Mouse (Mus musculus): ENCODE data around the gene Sohlh1. TPM values are rescaled to one million over a fixed set of nuclear protein-coding genes. Genes with fewer than 3 reads are reported as not detected.

Sohlh1 gene
- total and polyA plus RNA-seq, 3 experiments = not detected

GRCm38 (mm10) chr2:25797635-25798034 lies 49.4 kb downstream of the Sohlh1 start:
- peaks cover 1 to 8% of the 10 kb centered on the region in 2 experiments for H3K27me3 ChIP-seq (ENCODE audit: control insufficient read depth in 1 of 2, insufficient read depth in 2 of 2, low read length in 2 of 2)
- TF ChIP-seq KAT2A (conservative IDR thresholded peaks at IDR 0.05; ENCODE audit: low read depth, low read length) (no peak), POLR2A (IDR thresholded peaks at IDR 0.05; ENCODE audit: control insufficient read depth in 1 of 2, insufficient read depth in 1 of 2, low read depth in 1 of 2, low read length in 2 of 2, poor library complexity in 1 of 2) (no peak), GABPA (IDR thresholded peaks at IDR 0.05; ENCODE audit: low read depth, low read length) (no peak), SIN3A (IDR thresholded peaks at IDR 0.05; ENCODE audit: low read length) (no peak), NELFE (IDR thresholded peaks at IDR 0.05; ENCODE audit: low read depth, low read length) (no peak), GATA1 (IDR thresholded peaks at IDR 0.05; ENCODE audit: low read depth, low read length) (no peak), MAX (IDR thresholded peaks at IDR 0.05; ENCODE audit: low read length) (no peak), BHLHE40 (IDR thresholded peaks at IDR 0.05; ENCODE audit: borderline replicate concordance, low read depth, low read length) (no peak), NRF1 (IDR thresholded peaks at IDR 0.05; ENCODE audit: insufficient read depth, low read depth, low read length, poor library complexity, severe bottlenecking) (no peak), ELF1 (IDR thresholded peaks at IDR 0.05; ENCODE audit: low read depth, low read length) (no peak), MAFK (IDR thresholded peaks at IDR 0.05; ENCODE audit: borderline replicate concordance, low read depth, low read length) (no peak), POLR2AphosphoS5 (IDR thresholded peaks at IDR 0.05; ENCODE audit: borderline replicate concordance, low read depth, low read length) (no peak), TCF12 (IDR thresholded peaks at IDR 0.05; ENCODE audit: low read depth, low read length) (no peak), RCOR1 (IDR thresholded peaks at IDR 0.05; ENCODE audit: low read depth, low read length) (no peak), CTCF (IDR thresholded peaks at IDR 0.05 in 2 of 3, conservative IDR thresholded peaks at IDR 0.05 in 1 of 3; ENCODE audit: control insufficient read depth in 1 of 3, insufficient read depth in 1 of 3, low read depth in 2 of 3, low read length in 3 of 3, poor library complexity in 1 of 3, severe bottlenecking in 1 of 3) (no peak), CHD2 (IDR thresholded peaks at IDR 0.05; ENCODE audit: low read length) (no peak), SMC3 (IDR thresholded peaks at IDR 0.05; ENCODE audit: low read depth, low read length) (no peak)
- H3K4me3 ChIP-seq (ENCODE audit: control insufficient read depth in 1 of 2, insufficient read depth in 1 of 2, low read depth in 2 of 2, low read length in 2 of 2) = no peak overlapping the region
- no peak for DNase-seq (ENCODE audit: low read depth, low spot score)
- no peak overlapping the region for H3K27ac ChIP-seq (ENCODE audit: control insufficient read depth, low read depth, low read length)
- H3K36me3 ChIP-seq (ENCODE audit: control insufficient read depth in 1 of 2, insufficient read depth in 2 of 2, low read length in 2 of 2) = no peaks in the 10 kb centered on the region
- no peaks in the 10 kb centered on the region for H3K9me3 ChIP-seq (replicated peaks; ENCODE audit: insufficient read depth, low read length)
- H3K79me2 ChIP-seq (ENCODE audit: control insufficient read depth, insufficient read depth, low read length, poor library complexity) = no peaks in the 10 kb centered on the region
- no peak overlapping the region for H3K9ac ChIP-seq (ENCODE audit: control insufficient read depth, low read depth, low read length, poor library complexity, severe bottlenecking)
- H3K4me1 ChIP-seq (ENCODE audit: control insufficient read depth in 1 of 2, insufficient read depth in 2 of 2, low read length in 2 of 2) = no peaks in the 10 kb centered on the region

Other genes starting within 250 kb of the Sohlh1 start
- gene Rabl6, start 238.7 kb downstream of the Sohlh1 start, total RNA-seq (2012; rRNA removed) = 66.1 and 76.9 TPM in 2 replicates
- gene Rabl6, start 238.7 kb downstream of the Sohlh1 start, polyA plus RNA-seq (2012; ENCODE audit: insufficient read depth in 1 of 2, insufficient read length in 2 of 2, low read depth in 1 of 2, low replicate concordance in 2 of 2, missing spikeins in 1 of 2) = 100 to 1,000 TPM in 1 of 2 experiments, 10 to 100 TPM in 1; 84.7 to 104 TPM
- gene Ccdc183, start 229.6 kb downstream of the Sohlh1 start, total RNA-seq (2012; rRNA removed) = 0.04 TPM in 1 of 2 replicates, not detected in the other
- under 1 TPM in 1 of 2 experiments, not detected in 1; 0.26 TPM for gene Ccdc183, start 229.6 kb downstream of the Sohlh1 start, polyA plus RNA-seq (2012; ENCODE audit: insufficient read depth in 1 of 2, insufficient read length in 2 of 2, low read depth in 1 of 2, low replicate concordance in 2 of 2, missing spikeins in 1 of 2)
- 10.9 and 11.9 TPM in 2 replicates for gene Tmem141, start 225.2 kb downstream of the Sohlh1 start, total RNA-seq (2012; rRNA removed)
- gene Tmem141, start 225.2 kb downstream of the Sohlh1 start, polyA plus RNA-seq (2012; ENCODE audit: insufficient read depth in 1 of 2, insufficient read length in 2 of 2, low read depth in 1 of 2, low replicate concordance in 2 of 2, missing spikeins in 1 of 2) = 10 to 100 TPM in 1 of 2 experiments, not detected in 1; 25.3 TPM
- gene Fcna, start 219.2 kb downstream of the Sohlh1 start, total RNA-seq (2012; rRNA removed) = not detected in 2 replicates
- gene Fcna, start 219.2 kb downstream of the Sohlh1 start, polyA plus RNA-seq (2012; ENCODE audit: insufficient read depth in 1 of 2, insufficient read length in 2 of 2, low read depth in 1 of 2, low replicate concordance in 2 of 2, missing spikeins in 1 of 2) = under 1 TPM in 1 of 2 experiments, not detected in 1; 0.21 TPM
- not detected in 2 replicates for gene Lcn8, start 194.1 kb downstream of the Sohlh1 start, total RNA-seq (2012; rRNA removed)
- gene Lcn8, start 194.1 kb downstream of the Sohlh1 start, polyA plus RNA-seq (2012; ENCODE audit: insufficient read depth in 1 of 2, insufficient read length in 2 of 2, low read depth in 1 of 2, low replicate concordance in 2 of 2, missing spikeins in 1 of 2) = not detected
- gene Lcn5, start 189.3 kb downstream of the Sohlh1 start, total RNA-seq (2012; rRNA removed) = not detected in 2 replicates
- not detected for gene Lcn5, start 189.3 kb downstream of the Sohlh1 start, polyA plus RNA-seq (2012; ENCODE audit: insufficient read depth in 1 of 2, insufficient read length in 2 of 2, low read depth in 1 of 2, low replicate concordance in 2 of 2, missing spikeins in 1 of 2)
- not detected in 2 replicates for gene Lcn6, start 170.5 kb downstream of the Sohlh1 start, total RNA-seq (2012; rRNA removed)
- gene Lcn6, start 170.5 kb downstream of the Sohlh1 start, polyA plus RNA-seq (2012; ENCODE audit: insufficient read depth in 1 of 2, insufficient read length in 2 of 2, low read depth in 1 of 2, low replicate concordance in 2 of 2, missing spikeins in 1 of 2) = not detected
- not detected in 2 replicates for gene Lcn10, start 164.5 kb downstream of the Sohlh1 start, total RNA-seq (2012; rRNA removed)
- gene Lcn10, start 164.5 kb downstream of the Sohlh1 start, polyA plus RNA-seq (2012; ENCODE audit: insufficient read depth in 1 of 2, insufficient read length in 2 of 2, low read depth in 1 of 2, low replicate concordance in 2 of 2, missing spikeins in 1 of 2) = not detected
- gene Obp2a, start 147.2 kb downstream of the Sohlh1 start, total RNA-seq (2012; rRNA removed) = not detected in 2 replicates
- gene Obp2a, start 147.2 kb downstream of the Sohlh1 start, polyA plus RNA-seq (2012; ENCODE audit: insufficient read depth in 1 of 2, insufficient read length in 2 of 2, low read depth in 1 of 2, low replicate concordance in 2 of 2, missing spikeins in 1 of 2) = not detected
- not detected in 2 replicates for gene Bmyc, start 140.5 kb downstream of the Sohlh1 start, total RNA-seq (2012; rRNA removed)
- not detected for gene Bmyc, start 140.5 kb downstream of the Sohlh1 start, polyA plus RNA-seq (2012; ENCODE audit: insufficient read depth in 1 of 2, insufficient read length in 2 of 2, low read depth in 1 of 2, low replicate concordance in 2 of 2, missing spikeins in 1 of 2)
- not detected in 2 replicates for gene Obp2b, start 110.2 kb downstream of the Sohlh1 start, total RNA-seq (2012; rRNA removed)
- gene Obp2b, start 110.2 kb downstream of the Sohlh1 start, polyA plus RNA-seq (2012; ENCODE audit: insufficient read depth in 1 of 2, insufficient read length in 2 of 2, low read depth in 1 of 2, low replicate concordance in 2 of 2, missing spikeins in 1 of 2) = not detected
- not detected in 2 replicates for gene Lcn3, start 81.7 kb downstream of the Sohlh1 start, total RNA-seq (2012; rRNA removed)
- gene Lcn3, start 81.7 kb downstream of the Sohlh1 start, polyA plus RNA-seq (2012; ENCODE audit: insufficient read depth in 1 of 2, insufficient read length in 2 of 2, low read depth in 1 of 2, low replicate concordance in 2 of 2, missing spikeins in 1 of 2) = not detected
- not detected in 2 replicates for gene Lcn11, start 70.2 kb downstream of the Sohlh1 start, total RNA-seq (2012; rRNA removed)
- not detected for gene Lcn11, start 70.2 kb downstream of the Sohlh1 start, polyA plus RNA-seq (2012; ENCODE audit: insufficient read depth in 1 of 2, insufficient read length in 2 of 2, low read depth in 1 of 2, low replicate concordance in 2 of 2, missing spikeins in 1 of 2)
- gene Gm13539, start 65.0 kb downstream of the Sohlh1 start, total RNA-seq (2012; rRNA removed) = not detected in 2 replicates
- not detected for gene Gm13539, start 65.0 kb downstream of the Sohlh1 start, polyA plus RNA-seq (2012; ENCODE audit: insufficient read depth in 1 of 2, insufficient read length in 2 of 2, low read depth in 1 of 2, low replicate concordance in 2 of 2, missing spikeins in 1 of 2)
- gene Glt6d1, start 31.4 kb downstream of the Sohlh1 start, total RNA-seq (2012; rRNA removed) = not detected in 2 replicates
- gene Glt6d1, start 31.4 kb downstream of the Sohlh1 start, polyA plus RNA-seq (2012; ENCODE audit: insufficient read depth in 1 of 2, insufficient read length in 2 of 2, low read depth in 1 of 2, low replicate concordance in 2 of 2, missing spikeins in 1 of 2) = not detected
- gene Lcn9, start 24.1 kb downstream of the Sohlh1 start, total RNA-seq (2012; rRNA removed) = not detected in 2 replicates
- gene Lcn9, start 24.1 kb downstream of the Sohlh1 start, polyA plus RNA-seq (2012; ENCODE audit: insufficient read depth in 1 of 2, insufficient read length in 2 of 2, low read depth in 1 of 2, low replicate concordance in 2 of 2, missing spikeins in 1 of 2) = not detected
- not detected in 2 replicates for gene Kcnt1, start 16.5 kb upstream of the Sohlh1 start, total RNA-seq (2012; rRNA removed)
- not detected for gene Kcnt1, start 16.5 kb upstream of the Sohlh1 start, polyA plus RNA-seq (2012; ENCODE audit: insufficient read depth in 1 of 2, insufficient read length in 2 of 2, low read depth in 1 of 2, low replicate concordance in 2 of 2, missing spikeins in 1 of 2)
- gene Camsap1, start 136.0 kb upstream of the Sohlh1 start, total RNA-seq (2012; rRNA removed) = 19.5 and 24.2 TPM in 2 replicates
- gene Camsap1, start 136.0 kb upstream of the Sohlh1 start, polyA plus RNA-seq (2012; ENCODE audit: insufficient read depth in 1 of 2, insufficient read length in 2 of 2, low read depth in 1 of 2, low replicate concordance in 2 of 2, missing spikeins in 1 of 2) = 10 to 100 TPM; 25.8 to 30.2 TPM
- 74.2 and 79.1 TPM in 2 replicates for gene Ubac1, start 174.5 kb upstream of the Sohlh1 start, total RNA-seq (2012; rRNA removed)
- 10 to 100 TPM in 1 of 2 experiments, not detected in 1; 88.5 TPM for gene Ubac1, start 174.5 kb upstream of the Sohlh1 start, polyA plus RNA-seq (2012; ENCODE audit: insufficient read depth in 1 of 2, insufficient read length in 2 of 2, low read depth in 1 of 2, low replicate concordance in 2 of 2, missing spikeins in 1 of 2)

All from MEL (cell line).